Mouse (Mus musculus) CD4-positive helper T cell, adult 2 months (primary cell): ENCODE results near the gene Fgf18.

Experiments
- DNase-seq: peaks from one replicate; pipeline ENCODE4 v3.0.0-alpha.2; 2012; ENCODE audit warnings: low read depth, missing footprints, low spot score

The Fgf18 gene

GRCm38 (mm10) chr11:33118480-33118879, 28.7 kb downstream of the Fgf18 start:
- DNase-seq, result no peak

- no peak for DNase-seq
Observed at GRCm38 (mm10) chr11:33115796-33116195, 31.4 kb downstream of the Fgf18 start.

GRCm38 (mm10) chr11:33112407-33112806, 34.8 kb downstream of the Fgf18 start:
- DNase-seq, result no peak

- no peak for DNase-seq
Observed at GRCm38 (mm10) chr11:33110111-33110510, 37.1 kb downstream of the Fgf18 start.

- DNase-seq, result no peak
Observed at GRCm38 (mm10) chr11:33107540-33107939, 39.7 kb downstream of the Fgf18 start.

GRCm38 (mm10) chr11:33104911-33105316, 42.3 kb downstream of the Fgf18 start:
- DNase-seq, result no peak

GRCm38 (mm10) chr11:33103291-33103943, 43.8 kb downstream of the Fgf18 start:
- no peak for DNase-seq

- DNase-seq, result no peak
Observed at GRCm38 (mm10) chr11:33100027-33100507, 47.1 kb downstream of the Fgf18 start.

- no peak for DNase-seq
Observed at GRCm38 (mm10) chr11:33099425-33099824, 47.8 kb downstream of the Fgf18 start.

GRCm38 (mm10) chr11:33098446-33098845, 48.8 kb downstream of the Fgf18 start:
- DNase-seq, result no peak

- DNase-seq, result peak; percentile 35
Observed at GRCm38 (mm10) chr11:33097855-33098254, 49.3 kb downstream of the Fgf18 start.

GRCm38 (mm10) chr11:33089856-33090255, 57.3 kb downstream of the Fgf18 start:
- no peak for DNase-seq

GRCm38 (mm10) chr11:33088181-33088580, 59.0 kb downstream of the Fgf18 start:
- DNase-seq, result no peak

GRCm38 (mm10) chr11:33086046-33086445, 61.2 kb downstream of the Fgf18 start:
- DNase-seq, result no peak

GRCm38 (mm10) chr11:33085514-33085913, 61.7 kb downstream of the Fgf18 start:
- DNase-seq, result no peak

- DNase-seq, result no peak
Observed at GRCm38 (mm10) chr11:33085054-33085453, 62.1 kb downstream of the Fgf18 start.

GRCm38 (mm10) chr11:33084041-33084440, 63.2 kb downstream of the Fgf18 start:
- no peak for DNase-seq

GRCm38 (mm10) chr11:33081175-33081574, 66.0 kb downstream of the Fgf18 start:
- DNase-seq, result no peak

GRCm38 (mm10) chr11:33080046-33080808, 67.0 kb downstream of the Fgf18 start:
- DNase-seq, result no peak

GRCm38 (mm10) chr11:33079424-33079823, 67.8 kb downstream of the Fgf18 start:
- DNase-seq, result no peak

GRCm38 (mm10) chr11:33078036-33078435, 69.2 kb downstream of the Fgf18 start:
- no peak for DNase-seq

- no peak for DNase-seq
Observed at GRCm38 (mm10) chr11:33075293-33075692, 71.9 kb downstream of the Fgf18 start.

- no peak for DNase-seq
Observed at GRCm38 (mm10) chr11:33074541-33074940, 72.7 kb downstream of the Fgf18 start.
